Mouse (Mus musculus) lung, embryonic 16.5 days (tissue): ENCODE measurements around the gene Ablim1. TPM values are rescaled to one million over a fixed set of nuclear protein-coding genes. Genes with fewer than 3 reads are reported as not detected.

ENCODE experiments used
- ATAC-seq: fragments of 200-750 bp; cut with Nextera tagmentation; 2 replicates; pipeline ENCODE4 v1.8.0; 2017; ENCODE audit warnings: low read depth, mild to moderate bottlenecking, moderate library complexity
- H3K27ac ChIP-seq: fragments of 300-500 bp; sonication (generic); 2 replicates; pipeline ENCODE4 v1.5.1; 2014; ENCODE audit warnings: mild to moderate bottlenecking, control low read depth, low read length
- H3K27me3 ChIP-seq: fragments of 300-500 bp; sonication (generic); 2 replicates; pipeline ENCODE4 v1.6.1; 2014; ENCODE audit warnings: low read depth, low read length, mixed read lengths; ENCODE audit not compliant: control insufficient read depth, insufficient read depth
- H3K36me3 ChIP-seq: fragments of 300-500 bp; sonication (generic); 2 replicates; pipeline ENCODE4 v1.6.1; 2014; ENCODE audit warnings: low read length; ENCODE audit not compliant: control insufficient read depth, insufficient read depth
- H3K4me1 ChIP-seq: fragments of 300-500 bp; sonication (generic); replicated peaks from 2 replicates; pipeline ENCODE4 v1.6.1; 2014; ENCODE audit warnings: low read length, mixed read lengths; ENCODE audit not compliant: control insufficient read depth, insufficient read depth
- H3K4me2 ChIP-seq: fragments of 300-500 bp; sonication (generic); 2 replicates; pipeline ENCODE4 v1.6.1; 2014; ENCODE audit warnings: low read depth, low read length, control low read depth
- H3K4me3 ChIP-seq: fragments of 300-500 bp; sonication (generic); 2 replicates; pipeline ENCODE4 v1.5.1; 2014; ENCODE audit warnings: mild to moderate bottlenecking, low read length, control low read depth
- H3K9ac ChIP-seq: fragments of 300-500 bp; sonication (generic); 2 replicates; pipeline ENCODE4 v1.6.1; 2014; ENCODE audit warnings: low read length, control low read depth
- H3K9me3 ChIP-seq: fragments of 300-500 bp; sonication (generic); 2 replicates; pipeline ENCODE4 v1.6.1; 2016; ENCODE audit warnings: low read length; ENCODE audit not compliant: control insufficient read depth
- WGBS: fragments of 180-500 bp; shearing (Covaris S2); extraction: QIAGEN DNeasy Blood & Tissue Kit; methylation state at CpG from one replicate; pipeline ENCODE4 v1.1.7; 2014; 5-methylcytosine and 5-hydroxymethylcytosine counted together
- polyA plus RNA-seq: library from polyadenylated mRNA; unstranded; fragments of >200 nt; fragmentation: Nextera tagmentation; extraction: Ambion mirVana; gene quantifications from 2 replicates; pipeline ENCODE4 v1.2.1, GENCODE M21; 2015

Ablim1 gene
- polyA plus RNA-seq, 1 experiment from 2014 or later = 54.5 TPM

GRCm38 (mm10) chr19:57124138-57124519 is 190.6 kb downstream of the Ablim1 start:
- H3K27ac ChIP-seq = peak overlapping the region; percentile 81
- no peak overlapping the region for H3K9ac ChIP-seq
- ATAC-seq = peak; percentile 27
- peaks cover 14% of the 10 kb centered on the region for H3K4me1 ChIP-seq
- H3K36me3 ChIP-seq = peaks cover 4% of the 10 kb centered on the region; the same call in 1 of the 2 replicates
- 61% methylated on average over 2 of the region's 2 CpGs for WGBS
- H3K4me3 ChIP-seq = no peak overlapping the region
- H3K4me2 ChIP-seq = no peak overlapping the region
- no peaks in the 10 kb centered on the region for H3K27me3 ChIP-seq
- no peaks in the 10 kb centered on the region for H3K9me3 ChIP-seq

GRCm38 (mm10) chr19:57123503-57124137 is 191.1 kb downstream of the Ablim1 start:
- peaks cover 4% of the 10 kb centered on the region; the same call in 1 of the 2 replicates for H3K36me3 ChIP-seq
- peaks cover 17% of the 10 kb centered on the region for H3K4me1 ChIP-seq
- H3K9ac ChIP-seq = no peak overlapping the region
- peak overlapping the region; percentile 90 for H3K27ac ChIP-seq
- H3K4me3 ChIP-seq = no peak overlapping the region
- H3K27me3 ChIP-seq = no peaks in the 10 kb centered on the region
- no peak overlapping the region for H3K4me2 ChIP-seq
- ATAC-seq = peak; percentile 68
- H3K9me3 ChIP-seq = no peaks in the 10 kb centered on the region
- 53% methylated on average over 11 of the region's 11 CpGs for whole genome bisulfite sequencing

DNA sequence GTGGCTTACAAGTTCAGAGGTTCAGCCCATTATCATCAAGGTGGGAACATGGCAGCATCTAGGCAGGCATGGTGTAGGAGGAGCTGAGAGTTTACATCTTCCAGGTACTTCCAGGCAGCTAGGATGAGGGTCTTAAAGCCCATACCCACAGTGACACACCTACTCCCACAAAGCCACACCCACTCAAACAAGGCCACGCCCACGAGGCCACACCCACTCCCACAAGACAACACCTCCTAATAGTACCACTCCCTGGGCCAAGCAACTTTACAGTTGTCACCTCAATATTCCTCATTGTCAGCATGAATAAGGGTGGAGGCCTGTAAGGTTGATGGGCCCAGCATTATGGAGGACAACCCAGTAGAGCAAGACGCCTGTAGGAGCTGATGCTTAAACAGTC is 192.5 kb downstream of the Ablim1 start:
- H3K4me3 ChIP-seq = no peak overlapping the region
- peaks cover 4% of the 10 kb centered on the region; the same call in 1 of the 2 replicates for H3K36me3 ChIP-seq
- H3K27ac ChIP-seq = no peak overlapping the region
- H3K27me3 ChIP-seq = no peaks in the 10 kb centered on the region
- H3K4me2 ChIP-seq = no peak overlapping the region
- no peak overlapping the region for H3K9ac ChIP-seq
- H3K4me1 ChIP-seq = peaks cover 28% of the 10 kb centered on the region
- H3K9me3 ChIP-seq = no peaks in the 10 kb centered on the region
- WGBS = 82% methylated on average over 3 of the region's 3 CpGs
- no peak for ATAC-seq

DNA sequence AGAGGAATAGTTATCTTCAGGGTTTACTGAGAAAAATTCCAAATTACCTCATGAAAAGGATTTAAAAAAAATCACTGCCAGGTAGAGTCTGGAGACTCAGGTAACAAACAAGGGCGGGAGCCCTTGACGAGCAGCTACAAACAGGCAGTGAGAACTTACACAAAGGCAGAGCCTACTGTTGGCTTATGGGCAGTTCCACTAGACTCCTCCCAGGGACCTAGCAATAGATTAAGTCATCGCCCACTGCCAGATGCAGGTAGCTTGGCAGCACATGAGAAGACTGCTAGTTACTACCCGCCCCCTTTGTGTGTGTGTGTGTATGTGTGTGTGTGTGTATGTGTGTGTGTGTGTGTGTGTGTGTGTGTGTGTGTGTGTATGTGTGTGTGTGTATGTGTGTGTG is 193.7 kb downstream of the Ablim1 start:
- WGBS = 72% methylated on average over 4 of the region's 4 CpGs
- no peak overlapping the region for H3K9ac ChIP-seq
- no peaks in the 10 kb centered on the region for H3K27me3 ChIP-seq
- H3K36me3 ChIP-seq = no peaks in the 10 kb centered on the region
- ATAC-seq = no peak
- H3K9me3 ChIP-seq = no peaks in the 10 kb centered on the region
- no peak overlapping the region for H3K4me2 ChIP-seq
- H3K4me1 ChIP-seq = peaks cover 39% of the 10 kb centered on the region
- no peak overlapping the region for H3K27ac ChIP-seq
- no peak overlapping the region for H3K4me3 ChIP-seq

DNA sequence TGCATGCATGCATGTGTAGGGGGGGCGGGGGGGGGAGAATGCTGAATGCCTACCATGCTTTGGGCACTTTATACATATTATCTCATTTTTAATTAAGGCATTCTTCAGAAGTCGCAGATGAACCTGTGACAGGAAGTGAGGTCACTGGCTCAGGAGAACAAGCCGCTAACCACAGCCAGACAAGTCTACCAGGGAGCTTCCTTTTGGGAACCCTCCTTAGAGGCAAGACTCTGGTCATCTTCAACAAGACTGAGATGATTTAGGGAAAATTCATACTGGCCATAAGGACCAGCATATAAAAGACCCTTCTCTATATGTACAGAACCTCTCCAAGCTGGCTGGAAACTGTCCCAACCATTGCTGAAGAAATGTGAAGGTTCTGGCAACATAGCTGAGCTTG is 195.1 kb downstream of the Ablim1 start:
- peak overlapping the region; percentile 74 for H3K27ac ChIP-seq
- H3K9ac ChIP-seq = no peak overlapping the region
- 41% methylated on average over 3 of the region's 3 CpGs for WGBS
- H3K4me2 ChIP-seq = peak overlapping the region; percentile 51
- ATAC-seq = no peak
- peaks cover 44% of the 10 kb centered on the region for H3K4me1 ChIP-seq
- H3K36me3 ChIP-seq = no peaks in the 10 kb centered on the region
- H3K27me3 ChIP-seq = no peaks in the 10 kb centered on the region
- H3K4me3 ChIP-seq = no peak overlapping the region
- no peaks in the 10 kb centered on the region for H3K9me3 ChIP-seq

GRCm38 (mm10) chr19:57118785-57119565 is 195.7 kb downstream of the Ablim1 start:
- Histone ChIP-seq H3K9ac (peak overlapping the region; percentile 71), H3K36me3 (no peaks in the 10 kb centered on the region), H3K27ac (peak overlapping the region; percentile 74), H3K4me2 (peak overlapping the region; percentile 51), H3K9me3 (no peaks in the 10 kb centered on the region), H3K4me3 (peak overlapping the region; percentile 50), H3K27me3 (no peaks in the 10 kb centered on the region), H3K4me1 (peaks cover 44% of the 10 kb centered on the region)
- WGBS = 20% methylated on average over 22 of the region's 22 CpGs
- peak; percentile 83 for ATAC-seq

DNA sequence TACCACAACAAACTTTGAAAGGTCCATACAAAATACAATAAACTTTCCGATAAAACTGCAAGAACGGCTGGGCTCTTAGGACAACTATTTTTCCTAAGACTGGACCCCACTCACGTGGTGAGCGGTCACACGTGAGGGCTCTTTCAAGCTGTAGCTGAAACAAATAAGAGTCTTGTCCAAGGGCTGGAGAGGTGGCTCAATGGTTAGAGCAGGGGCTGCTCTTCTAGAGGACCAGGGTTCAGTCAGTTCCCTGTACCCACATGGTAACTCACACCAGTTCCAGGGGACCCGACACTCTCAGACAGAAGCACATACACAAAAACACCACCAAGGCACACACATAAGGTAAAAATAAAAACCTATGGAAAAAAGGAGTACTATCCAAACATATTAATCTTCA is 197.0 kb downstream of the Ablim1 start:
- 30% methylated on average over 6 of the region's 6 CpGs for WGBS
- no peaks in the 10 kb centered on the region for H3K36me3 ChIP-seq
- H3K4me3 ChIP-seq = peak overlapping the region; percentile 50
- no peaks in the 10 kb centered on the region for H3K27me3 ChIP-seq
- H3K27ac ChIP-seq = peak overlapping the region; percentile 32; the same call in 1 of the 2 replicates
- no peak for ATAC-seq
- H3K4me2 ChIP-seq = peak overlapping the region; percentile 51
- H3K9me3 ChIP-seq = no peaks in the 10 kb centered on the region
- peak overlapping the region; percentile 25; the same call in 1 of the 2 replicates for H3K9ac ChIP-seq
- H3K4me1 ChIP-seq = peaks cover 45% of the 10 kb centered on the region

GRCm38 (mm10) chr19:57116871-57117501 is 197.7 kb downstream of the Ablim1 start:
- no peaks in the 10 kb centered on the region for H3K27me3 ChIP-seq
- 0 out of 2 replicates have a peak, but pooled peaks have one; percentile 20 for ATAC-seq
- 14% methylated on average over 7 of the region's 7 CpGs for WGBS

GRCm38 (mm10) chr19:57115670-57116069 is 199.0 kb downstream of the Ablim1 start:
- H3K27me3 ChIP-seq = no peaks in the 10 kb centered on the region
- H3K27ac ChIP-seq = no peak overlapping the region
- H3K4me3 ChIP-seq = no peak overlapping the region
- peaks cover 46% of the 10 kb centered on the region for H3K4me1 ChIP-seq
- no peak for ATAC-seq
- no peak overlapping the region for H3K9ac ChIP-seq
- no peaks in the 10 kb centered on the region for H3K36me3 ChIP-seq
- H3K9me3 ChIP-seq = no peaks in the 10 kb centered on the region
- WGBS = 44% methylated on average over 5 of the region's 5 CpGs
- no peak overlapping the region for H3K4me2 ChIP-seq

More at GRCm38 (mm10) chr19:57116871-57117501, 197.7 kb downstream of the Ablim1 start:
- peak overlapping the region; percentile 50 for H3K4me3 ChIP-seq
- no peaks in the 10 kb centered on the region for H3K36me3 ChIP-seq
- H3K27ac ChIP-seq = peak overlapping the region; percentile 32; the same call in 1 of the 2 replicates
- peaks cover 46% of the 10 kb centered on the region for H3K4me1 ChIP-seq
- peak overlapping the region; percentile 25 for H3K9ac ChIP-seq
- H3K9me3 ChIP-seq = no peaks in the 10 kb centered on the region
- H3K4me2 ChIP-seq = peak overlapping the region; percentile 51
